Mouse (Mus musculus) kidney, postnatal 0 days (tissue): Measurements from ENCODE around the gene Oas1a. TPM values are rescaled to one million over a fixed set of nuclear protein-coding genes. Genes with fewer than 3 reads are reported as not detected.
A peak's percentile ranks its signal among the peaks of the same experiment; 100 is the strongest.
"Not testable (repeated sequence)": the region's sequence is repeated elsewhere in the genome, so short reads cannot be mapped to it uniquely, and the experiment has no call there.

Experiments used
- ATAC-seq: fragments of 200-750 bp; cut with Nextera tagmentation; replicated peaks from 2 replicates; pipeline ENCODE4 v1.8.0; 2017; ENCODE audit warnings: low read depth, moderate number of reproducible peaks, moderate TSS enrichment, moderate library complexity; ENCODE audit not compliant: low FRiP score
- DNase-seq: peaks from one replicate; pipeline ENCODE4 v3.0.0-alpha.2; 2016; ENCODE audit warnings: low spot score
- H3K27ac ChIP-seq: fragments of 300-500 bp; sonication (generic); 2 replicates; pipeline ENCODE4 v1.5.1; 2014; ENCODE audit warnings: mild to moderate bottlenecking
- H3K27me3 ChIP-seq: fragments of 300-500 bp; sonication (generic); 2 replicates; pipeline ENCODE4 v1.6.1; 2014; ENCODE audit warnings: low read length, mixed read lengths; ENCODE audit not compliant: insufficient read depth
- H3K36me3 ChIP-seq: fragments of 300-500 bp; sonication (generic); 2 replicates; pipeline ENCODE4 v1.6.1; 2014; ENCODE audit warnings: low read length, mixed read lengths; ENCODE audit not compliant: insufficient read depth
- H3K4me1 ChIP-seq: fragments of 300-500 bp; sonication (generic); replicated peaks from 2 replicates; pipeline ENCODE4 v1.6.1; 2014; ENCODE audit warnings: antibody characterized with exemption, low read length, mixed read lengths; ENCODE audit not compliant: insufficient read depth
- H3K4me2 ChIP-seq: fragments of 300-500 bp; sonication (generic); 2 replicates; pipeline ENCODE4 v1.6.1; 2014; ENCODE audit warnings: mild to moderate bottlenecking, low read length, moderate library complexity, mixed read lengths
- H3K4me3 ChIP-seq: fragments of 300-500 bp; sonication (generic); replicated peaks from 2 replicates; pipeline ENCODE4 v1.5.1; 2014; ENCODE audit warnings: low read depth, low read length
- H3K9ac ChIP-seq: fragments of 300-500 bp; sonication (generic); 2 replicates; pipeline ENCODE4 v1.6.1; 2014; ENCODE audit warnings: low read depth, low read length
- H3K9me3 ChIP-seq: fragments of 300-500 bp; sonication (generic); replicated peaks from 2 replicates; pipeline ENCODE4 v1.6.1; 2016; ENCODE audit warnings: low read length, inconsistent platforms, mixed read lengths
- CTCF ChIP-seq: IDR thresholded peaks from 2 replicates; pipeline ENCODE4 v1.5.1; 2016; ENCODE audit warnings: antibody characterized with exemption, low read depth, mild to moderate bottlenecking, moderate library complexity
- WGBS: fragments of 180-500 bp; shearing (Covaris S2); extraction: QIAGEN DNeasy Blood & Tissue Kit; methylation state at CpG from one replicate; pipeline ENCODE4 v1.1.7; 2014; 5-methylcytosine and 5-hydroxymethylcytosine counted together
- polyA plus RNA-seq: library from polyadenylated mRNA; unstranded; fragments of >200 nt; fragmentation: Nextera tagmentation; extraction: Ambion mirVana; gene quantifications from 2 replicates; pipeline ENCODE4 v1.2.1, GENCODE M21; 2015

The Oas1a gene
- polyA plus RNA-seq, 1 experiment from 2014 or later: 7.9 TPM

- H3K4me3 ChIP-seq: no peak overlapping the region
- no peak for TF ChIP-seq CTCF
- DNase-seq: no peak
- no peaks in the 10 kb centered on the region for H3K27me3 ChIP-seq
- no peaks in the 10 kb centered on the region for H3K4me1 ChIP-seq
- no peak overlapping the region for H3K9ac ChIP-seq
- no peaks in the 10 kb centered on the region for H3K9me3 ChIP-seq
- no peak overlapping the region for H3K4me2 ChIP-seq
- ATAC-seq: no peak
- WGBS: 12% methylated on average over 5 of the region's 5 CpGs
- no peaks in the 10 kb centered on the region for H3K36me3 ChIP-seq
- no peak overlapping the region for H3K27ac ChIP-seq
Observed at GRCm38 (mm10) chr5:120933966-120934365, 26.6 kb upstream of the Oas1a start.

GRCm38 (mm10) chr5:120927036-120927435, 19.7 kb upstream of the Oas1a start:
- Histone ChIP-seq H3K27ac (no peak overlapping the region), H3K4me3 (no peak overlapping the region), H3K4me2 (no peak overlapping the region), H3K4me1 (no peaks in the 10 kb centered on the region), H3K27me3 (no peaks in the 10 kb centered on the region), H3K9me3 (no peaks in the 10 kb centered on the region), H3K36me3 (no peaks in the 10 kb centered on the region), H3K9ac (no peak overlapping the region)
- ATAC-seq (no peak), DNase-seq (peak; percentile 4)
- peak; percentile 55 for TF ChIP-seq CTCF
- WGBS: 0% methylated on average over 1 of the region's 1 CpGs

- H3K9ac ChIP-seq, H3K4me1 ChIP-seq, H3K9me3 ChIP-seq, ATAC-seq, H3K27ac ChIP-seq, H3K27me3 ChIP-seq, DNase-seq, H3K4me2 ChIP-seq, H3K36me3 ChIP-seq, H3K4me3 ChIP-seq: not testable (repeated sequence)
- 42% methylated on average over 2 of the region's 2 CpGs for WGBS
Observed at GRCm38 (mm10) chr5:120926311-120926710, 19.0 kb upstream of the Oas1a start.

- not testable (repeated sequence) for H3K36me3 ChIP-seq, H3K27ac ChIP-seq, H3K4me2 ChIP-seq, H3K9ac ChIP-seq, H3K9me3 ChIP-seq, ATAC-seq, H3K4me3 ChIP-seq, H3K4me1 ChIP-seq, DNase-seq, H3K27me3 ChIP-seq
- WGBS: 83% methylated on average over 4 of the region's 4 CpGs
Observed at GRCm38 (mm10) chr5:120924520-120924919, 17.2 kb upstream of the Oas1a start.

GRCm38 (mm10) chr5:120923969-120924368, 16.6 kb upstream of the Oas1a start:
- Histone ChIP-seq H3K9me3 (no peaks in the 10 kb centered on the region), H3K9ac (no peak overlapping the region), H3K27ac (no peak overlapping the region), H3K4me2 (no peak overlapping the region), H3K27me3 (no peaks in the 10 kb centered on the region), H3K36me3 (no peaks in the 10 kb centered on the region), H3K4me1 (no peaks in the 10 kb centered on the region), H3K4me3 (no peak overlapping the region)
- DNase-seq (no peak), ATAC-seq (no peak)
- 57% methylated on average over 4 of the region's 4 CpGs for WGBS
- no peak for TF ChIP-seq CTCF

- TF ChIP-seq CTCF: no peak
- H3K27ac ChIP-seq: no peak overlapping the region
- no peak overlapping the region for H3K4me3 ChIP-seq
- H3K9me3 ChIP-seq: no peaks in the 10 kb centered on the region
- H3K36me3 ChIP-seq: no peaks in the 10 kb centered on the region
- ATAC-seq: no peak
- DNase-seq: no peak
- H3K27me3 ChIP-seq: no peaks in the 10 kb centered on the region
- H3K4me1 ChIP-seq: no peaks in the 10 kb centered on the region
- no peak overlapping the region for H3K4me2 ChIP-seq
- 83% methylated on average over 3 of the region's 3 CpGs for WGBS
- no peak overlapping the region for H3K9ac ChIP-seq
Observed at GRCm38 (mm10) chr5:120920296-120920695, 13.0 kb upstream of the Oas1a start.

GRCm38 (mm10) chr5:120919156-120919935, 12.0 kb upstream of the Oas1a start:
- H3K27me3 ChIP-seq, H3K4me1 ChIP-seq, H3K9me3 ChIP-seq, H3K4me2 ChIP-seq, H3K27ac ChIP-seq, DNase-seq, H3K36me3 ChIP-seq, H3K4me3 ChIP-seq, ATAC-seq, H3K9ac ChIP-seq: not testable (repeated sequence)
- 70% methylated on average over 2 of the region's 2 CpGs for WGBS
